Mouse (Mus musculus): Measurements from ENCODE around the gene Bcap31.
"Not testable (repeated sequence)": the region's sequence is repeated elsewhere in the genome, so short reads cannot be mapped to it uniquely, and the experiment has no call there.

Gene Bcap31

GRCm38 (mm10) chrX:73716109-73716661 lies at the start of gene Bcap31, which contains the start of gene Abcd1:
TSS of gene Bcap31 (minus strand) at chrX:73716175.
TSS of gene Abcd1 (plus strand) at chrX:73716597.
- DNase-seq (ENCODE audit: low spot score in 2 of 2) = peak; percentile 84 to 88

- DNase-seq (ENCODE audit: low spot score in 2 of 2) = no peak
These were observed 49.3 kb upstream of the Bcap31 start for GRCm38 (mm10) chrX:73765311-73765710.

- no peak for DNase-seq (ENCODE audit: low spot score in 2 of 2)
These were observed 42.8 kb upstream of the Bcap31 start for GRCm38 (mm10) chrX:73758611-73759290.

GRCm38 (mm10) chrX:73756334-73757140 lies 40.6 kb upstream of the Bcap31 start, which contains the start of gene Plxnb3:
TSS of gene Plxnb3 (plus strand) at chrX:73757090.
- DNase-seq (ENCODE audit: low spot score in 2 of 2) = no peak

GRCm38 (mm10) chrX:73748977-73749376 lies 33.0 kb upstream of the Bcap31 start:
- no peak for DNase-seq (ENCODE audit: low spot score in 2 of 2)

GRCm38 (mm10) chrX:73744774-73745481 lies 29.0 kb upstream of the Bcap31 start:
- DNase-seq (ENCODE audit: low spot score in 2 of 2) = no peak

- DNase-seq (ENCODE audit: low spot score in 2 of 2) = not testable (repeated sequence)
These were observed 23.9 kb upstream of the Bcap31 start for GRCm38 (mm10) chrX:73739841-73740240.

GRCm38 (mm10) chrX:73739151-73739550 lies 23.2 kb upstream of the Bcap31 start:
- no peak for DNase-seq (ENCODE audit: low spot score in 2 of 2)

- no peak for DNase-seq (ENCODE audit: low spot score in 2 of 2)
These were observed 22.2 kb upstream of the Bcap31 start for GRCm38 (mm10) chrX:73738155-73738554.

- no peak for DNase-seq (ENCODE audit: low spot score in 2 of 2)
These were observed 14.9 kb upstream of the Bcap31 start for GRCm38 (mm10) chrX:73730908-73731307.

- no peak for DNase-seq (ENCODE audit: low spot score in 2 of 2)
These were observed 2.8 kb upstream of the Bcap31 start for GRCm38 (mm10) chrX:73718686-73719362.

GRCm38 (mm10) chrX:73718271-73718670 lies 2.3 kb upstream of the Bcap31 start:
- no peak for DNase-seq (ENCODE audit: low spot score in 2 of 2)

GRCm38 (mm10) chrX:73717667-73718066 lies 1.7 kb upstream of the Bcap31 start:
- DNase-seq (ENCODE audit: low spot score in 2 of 2) = no peak

GRCm38 (mm10) chrX:73716709-73717545 lies 952 bp upstream of the Bcap31 start:
- no peak for DNase-seq (ENCODE audit: low spot score in 2 of 2)

GRCm38 (mm10) chrX:73715476-73716108 lies 383 bp downstream of the Bcap31 start:
- DNase-seq (ENCODE audit: low spot score in 2 of 2) = no peak

GRCm38 (mm10) chrX:73700472-73700871 lies 15.5 kb downstream of the Bcap31 start:
- no peak for DNase-seq (ENCODE audit: low spot score in 2 of 2)

- DNase-seq (ENCODE audit: low spot score in 2 of 2) = peak in 1 of 2 experiments; percentile 37
These were observed 24.9 kb downstream of the Bcap31 start for GRCm38 (mm10) chrX:73690917-73691629.

- DNase-seq (ENCODE audit: low spot score in 2 of 2) = no peak
These were observed 30.3 kb downstream of the Bcap31 start for GRCm38 (mm10) chrX:73685629-73686028.

GRCm38 (mm10) chrX:73684978-73685377 lies 31.0 kb downstream of the Bcap31 start:
- DNase-seq (ENCODE audit: low spot score in 2 of 2) = no peak

Measured in frontal cortex, postnatal 36 days (tissue).